Mouse (Mus musculus) midbrain, embryonic 15.5 days (tissue): ENCODE measurements around the gene Gpx4. TPM values are rescaled to one million over a fixed set of nuclear protein-coding genes. Genes with fewer than 3 reads are reported as not detected.
"Not testable (repeated sequence)": the region's sequence is repeated elsewhere in the genome, so short reads cannot be mapped to it uniquely, and the experiment has no call there.

Source experiments
- ATAC-seq: fragments of 200-750 bp; cut with Nextera tagmentation; replicated peaks from 2 replicates; pipeline ENCODE4 v1.8.0; 2017; ENCODE audit warnings: moderate TSS enrichment
- H3K27ac ChIP-seq: fragments of 300-500 bp; sonication (generic); 2 replicates; pipeline ENCODE4 v1.5.1; 2015; ENCODE audit warnings: mild to moderate bottlenecking, inconsistent platforms
- H3K27me3 ChIP-seq: fragments of 300-500 bp; sonication (generic); replicated peaks from 2 replicates; pipeline ENCODE4 v1.6.1; 2015; ENCODE audit warnings: inconsistent platforms
- H3K36me3 ChIP-seq: fragments of 300-500 bp; sonication (generic); replicated peaks from 2 replicates; pipeline ENCODE4 v1.6.1; 2015; ENCODE audit warnings: inconsistent platforms
- H3K4me1 ChIP-seq: fragments of 300-500 bp; sonication (generic); 2 replicates; pipeline ENCODE4 v1.6.1; 2015; ENCODE audit warnings: inconsistent platforms
- H3K4me2 ChIP-seq: fragments of 300-500 bp; sonication (generic); 2 replicates; pipeline ENCODE4 v1.6.1; 2015; ENCODE audit warnings: inconsistent platforms, mild to moderate bottlenecking, moderate library complexity
- H3K4me3 ChIP-seq: fragments of 300-500 bp; sonication (generic); 2 replicates; pipeline ENCODE4 v1.5.1; 2015; ENCODE audit warnings: mild to moderate bottlenecking, inconsistent platforms
- H3K9ac ChIP-seq: fragments of 300-500 bp; sonication (generic); 2 replicates; pipeline ENCODE4 v1.6.1; 2015; ENCODE audit warnings: mild to moderate bottlenecking, inconsistent platforms
- H3K9me3 ChIP-seq: fragments of 300-500 bp; sonication (generic); 2 replicates; pipeline ENCODE4 v1.6.1; 2016; ENCODE audit warnings: inconsistent platforms
- WGBS: fragments of 180-500 bp; shearing (Covaris S2); methylation state at CpG from one replicate; pipeline ENCODE4 v1.1.7; 2015; ENCODE audit warnings: mixed read lengths; 5-methylcytosine and 5-hydroxymethylcytosine counted together
- polyA plus RNA-seq: library from polyadenylated mRNA; unstranded; fragments of >200 nt; fragmentation: Nextera tagmentation; extraction: Ambion mirVana; gene quantifications from 2 replicates; pipeline ENCODE4 v1.2.1, GENCODE M21; 2015

Gene Gpx4
- polyA plus RNA-seq, 1 experiment from 2014 or later = 522 TPM

DNA sequence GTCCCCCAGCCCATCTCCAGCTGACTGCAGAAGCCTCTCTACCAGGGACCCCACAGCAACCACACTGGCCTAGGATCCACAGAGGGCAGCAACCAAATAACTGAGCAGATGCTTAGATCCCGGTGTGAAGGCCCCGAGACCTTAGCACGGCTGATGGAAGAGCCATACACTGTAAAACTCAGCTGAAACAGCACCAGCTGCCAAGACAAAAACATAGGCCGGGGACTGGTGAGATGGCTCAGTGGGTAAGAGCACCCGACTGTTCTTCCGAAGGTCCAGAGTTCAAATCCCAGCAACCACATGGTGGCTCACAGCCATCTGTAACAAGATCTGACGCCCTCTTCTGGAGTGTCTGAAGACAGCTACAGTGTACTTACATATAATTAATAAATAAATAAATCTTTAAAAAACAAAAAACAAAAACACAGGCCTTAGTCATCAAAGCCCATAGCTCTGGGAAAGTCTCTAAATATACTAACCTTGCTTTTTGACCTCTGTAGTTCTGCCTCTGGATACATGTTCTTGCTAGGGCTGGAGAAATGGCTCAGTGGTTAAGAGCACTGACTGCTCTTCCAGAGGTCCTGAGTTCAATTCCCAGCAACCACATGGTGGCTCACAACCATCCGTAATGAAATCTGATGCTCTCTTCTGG lies 5.4 kb upstream of the Gpx4 start:
- peaks cover 10% of the 10 kb centered on the region for H3K36me3 ChIP-seq
- not testable (repeated sequence) for H3K4me3 ChIP-seq, H3K9ac ChIP-seq, ATAC-seq, H3K4me2 ChIP-seq, H3K9me3 ChIP-seq, H3K27ac ChIP-seq, H3K27me3 ChIP-seq
- WGBS = 89% methylated on average over 8 of the region's 8 CpGs
- H3K4me1 ChIP-seq = peaks cover 17% of the 10 kb centered on the region

DNA sequence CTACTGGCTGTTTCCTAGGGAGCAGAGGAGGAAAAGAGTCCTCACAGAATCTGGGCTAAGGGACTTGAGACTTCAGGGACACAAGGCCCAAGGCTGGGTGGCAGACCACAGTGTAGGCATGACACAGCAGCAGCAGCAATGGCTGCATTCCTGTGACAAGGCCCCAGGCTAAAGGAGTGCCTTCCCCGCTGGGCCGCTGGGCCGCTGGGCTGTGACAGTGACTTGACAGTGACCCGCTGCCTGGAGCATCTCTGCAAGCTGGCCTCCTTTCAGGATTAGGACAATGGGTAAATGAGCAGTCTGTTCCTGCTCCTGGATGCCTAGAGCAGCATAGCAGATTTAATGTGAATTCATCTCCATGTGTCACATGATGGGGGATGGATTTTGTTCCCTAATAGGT lies 2.9 kb upstream of the Gpx4 start:
- 12% methylated on average over 4 of the region's 4 CpGs for WGBS
- no peak for ATAC-seq
- no peaks in the 10 kb centered on the region for H3K27me3 ChIP-seq
- no peak overlapping the region for H3K4me2 ChIP-seq
- no peak overlapping the region for H3K4me3 ChIP-seq
- H3K36me3 ChIP-seq = no peaks in the 10 kb centered on the region
- peaks cover 10% of the 10 kb centered on the region; the same call in 1 of the 2 replicates for H3K4me1 ChIP-seq
- H3K27ac ChIP-seq = peak overlapping the region; percentile 28; the same call in 1 of the 2 replicates
- no peaks in the 10 kb centered on the region for H3K9me3 ChIP-seq
- H3K9ac ChIP-seq = no peak overlapping the region

DNA sequence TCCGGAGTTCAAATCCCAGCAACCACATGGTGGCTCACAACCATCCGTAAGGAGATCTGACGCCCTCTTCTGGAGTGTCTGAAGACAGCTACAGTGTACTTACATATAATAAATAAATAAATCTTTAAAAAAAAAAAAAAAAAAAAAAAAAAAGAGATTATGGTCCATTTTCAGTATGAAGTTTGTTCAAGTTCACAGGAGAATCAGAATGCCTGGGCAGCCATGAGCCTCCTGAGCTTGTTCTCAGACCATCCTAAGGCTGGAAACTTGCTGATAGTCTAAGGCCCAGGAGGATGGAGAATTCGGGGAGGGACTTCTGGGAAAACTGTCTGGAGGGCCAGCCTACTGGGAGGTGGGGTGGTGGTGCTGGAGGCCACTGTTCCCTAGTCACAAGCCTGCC lies 1.6 kb upstream of the Gpx4 start:
- WGBS = 78% methylated on average over 4 of the region's 4 CpGs
- ATAC-seq, H3K9ac ChIP-seq: not testable (repeated sequence)

DNA sequence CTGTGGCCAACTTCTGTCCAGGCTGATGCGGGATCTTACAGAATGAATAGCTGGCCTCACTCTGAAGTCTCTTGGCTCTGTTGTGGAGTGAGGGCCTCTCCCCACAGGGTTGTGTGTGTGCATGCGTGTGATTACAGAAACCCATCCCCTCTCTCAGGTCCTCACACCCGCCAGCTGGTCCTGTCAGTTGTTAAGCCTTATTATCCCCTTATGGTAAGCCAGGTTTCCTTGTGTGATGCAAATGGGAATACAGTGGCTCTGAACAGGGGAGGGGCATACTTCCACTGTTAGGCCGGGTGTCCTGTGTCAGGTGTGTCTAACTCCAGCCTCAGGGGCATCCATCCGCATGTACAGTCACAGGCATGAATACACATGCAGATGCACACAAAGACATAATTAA lies 1.2 kb upstream of the Gpx4 start:
- Histone ChIP-seq H3K4me1 (0 out of 2 replicates have a peak, but pooled peaks cover 6% of the 10 kb centered on the region), H3K27me3 (no peaks in the 10 kb centered on the region), H3K9ac (no peak overlapping the region), H3K9me3 (no peaks in the 10 kb centered on the region), H3K27ac (no peak overlapping the region), H3K36me3 (no peaks in the 10 kb centered on the region), H3K4me3 (no peak overlapping the region), H3K4me2 (no peak overlapping the region)
- no peak for ATAC-seq
- WGBS = 63% methylated on average over 5 of the region's 5 CpGs

More for the DNA sequence above, 1.6 kb upstream of the Gpx4 start:
- not testable (repeated sequence) for H3K36me3 ChIP-seq, H3K27ac ChIP-seq, H3K4me1 ChIP-seq, H3K27me3 ChIP-seq, H3K4me3 ChIP-seq, H3K9me3 ChIP-seq, H3K4me2 ChIP-seq

DNA sequence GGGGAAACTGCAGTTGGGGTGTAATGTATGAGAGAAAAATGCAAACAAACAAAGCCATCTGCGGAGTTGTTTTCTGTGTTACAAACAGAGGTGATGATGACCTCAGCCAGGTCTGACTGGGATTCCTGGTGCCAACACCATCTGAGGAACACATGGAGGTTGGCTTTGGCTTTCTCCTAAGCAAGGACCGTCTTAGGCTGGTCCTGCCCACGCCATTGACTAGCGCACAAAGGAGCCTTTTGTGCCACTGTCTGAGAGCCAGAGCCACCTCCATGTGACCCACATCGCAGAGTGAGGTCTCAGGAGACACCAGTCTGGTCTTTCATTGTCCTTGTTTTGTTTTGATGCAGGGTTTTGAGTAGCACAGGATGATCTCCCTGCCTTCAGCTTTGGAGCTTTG lies 1.4 kb downstream of the Gpx4 start:
- H3K27me3 ChIP-seq = no peaks in the 10 kb centered on the region
- H3K9me3 ChIP-seq = no peaks in the 10 kb centered on the region
- no peak overlapping the region for H3K27ac ChIP-seq
- H3K36me3 ChIP-seq = no peaks in the 10 kb centered on the region
- H3K4me1 ChIP-seq = 0 out of 2 replicates have a peak, but pooled peaks cover 10% of the 10 kb centered on the region
- H3K4me2 ChIP-seq = no peak overlapping the region
- ATAC-seq = no peak
- 12% methylated on average over 5 of the region's 5 CpGs for WGBS
- no peak overlapping the region for H3K9ac ChIP-seq
- H3K4me3 ChIP-seq = no peak overlapping the region

DNA sequence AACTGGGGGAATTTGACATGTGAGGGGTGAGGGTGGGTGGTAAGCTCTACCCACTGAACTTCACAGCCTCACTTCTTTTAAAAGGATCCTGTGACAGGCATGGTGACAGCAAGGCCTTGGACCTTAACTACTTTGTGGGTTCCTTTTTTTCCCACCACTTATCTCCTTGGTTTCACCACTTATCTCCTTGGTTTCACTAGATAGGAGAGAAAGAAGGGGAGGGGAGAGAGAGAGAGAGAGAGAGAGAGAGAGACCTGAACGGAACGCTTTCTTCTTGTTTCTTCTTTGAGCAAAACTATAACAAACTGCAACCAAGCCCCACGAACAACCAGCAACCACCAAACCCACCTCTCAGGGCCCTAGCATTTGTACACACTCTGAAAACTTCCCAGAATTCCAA lies 1.9 kb downstream of the Gpx4 start:
- no peak overlapping the region for H3K27ac ChIP-seq

DNA sequence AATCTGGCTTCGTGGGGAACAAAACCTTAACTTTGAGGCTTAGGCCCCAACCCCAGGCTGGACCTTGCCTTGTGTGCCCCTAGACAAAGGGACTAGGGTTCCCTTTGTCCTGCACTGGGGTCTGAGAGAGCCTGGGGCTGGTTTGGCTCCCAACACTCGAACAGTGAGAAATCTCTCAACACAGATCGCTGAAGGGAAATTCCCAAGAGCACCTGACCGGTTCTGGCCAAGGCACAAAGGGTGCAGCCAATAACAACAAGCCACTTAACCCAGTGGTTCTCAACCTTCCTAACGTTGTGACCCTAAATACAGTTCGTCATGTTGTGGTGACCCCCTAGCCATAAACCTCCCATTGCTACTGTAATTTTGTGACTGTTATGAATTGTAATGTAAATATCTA lies 3.3 kb downstream of the Gpx4 start:
- H3K4me3 ChIP-seq = no peak overlapping the region
- H3K9me3 ChIP-seq = no peaks in the 10 kb centered on the region
- H3K36me3 ChIP-seq = no peaks in the 10 kb centered on the region
- WGBS = 14% methylated on average over 6 of the region's 6 CpGs
- H3K4me2 ChIP-seq = no peak overlapping the region
- H3K27ac ChIP-seq = 0 out of 2 replicates have a peak overlapping the region, but pooled peaks have one; percentile 20
- H3K4me1 ChIP-seq = peaks cover 21% of the 10 kb centered on the region
- no peaks in the 10 kb centered on the region for H3K27me3 ChIP-seq
- H3K9ac ChIP-seq = no peak overlapping the region
- ATAC-seq = no peak

More for the DNA sequence above, 1.9 kb downstream of the Gpx4 start:
- no peak overlapping the region for H3K4me2 ChIP-seq
- H3K36me3 ChIP-seq = no peaks in the 10 kb centered on the region
- 60% methylated on average over 3 of the region's 3 CpGs for WGBS
- H3K9ac ChIP-seq = no peak overlapping the region
- H3K4me1 ChIP-seq = 0 out of 2 replicates have a peak, but pooled peaks cover 10% of the 10 kb centered on the region
- no peaks in the 10 kb centered on the region for H3K27me3 ChIP-seq
- ATAC-seq = no peak
- no peak overlapping the region for H3K4me3 ChIP-seq
- H3K9me3 ChIP-seq = no peaks in the 10 kb centered on the region

DNA sequence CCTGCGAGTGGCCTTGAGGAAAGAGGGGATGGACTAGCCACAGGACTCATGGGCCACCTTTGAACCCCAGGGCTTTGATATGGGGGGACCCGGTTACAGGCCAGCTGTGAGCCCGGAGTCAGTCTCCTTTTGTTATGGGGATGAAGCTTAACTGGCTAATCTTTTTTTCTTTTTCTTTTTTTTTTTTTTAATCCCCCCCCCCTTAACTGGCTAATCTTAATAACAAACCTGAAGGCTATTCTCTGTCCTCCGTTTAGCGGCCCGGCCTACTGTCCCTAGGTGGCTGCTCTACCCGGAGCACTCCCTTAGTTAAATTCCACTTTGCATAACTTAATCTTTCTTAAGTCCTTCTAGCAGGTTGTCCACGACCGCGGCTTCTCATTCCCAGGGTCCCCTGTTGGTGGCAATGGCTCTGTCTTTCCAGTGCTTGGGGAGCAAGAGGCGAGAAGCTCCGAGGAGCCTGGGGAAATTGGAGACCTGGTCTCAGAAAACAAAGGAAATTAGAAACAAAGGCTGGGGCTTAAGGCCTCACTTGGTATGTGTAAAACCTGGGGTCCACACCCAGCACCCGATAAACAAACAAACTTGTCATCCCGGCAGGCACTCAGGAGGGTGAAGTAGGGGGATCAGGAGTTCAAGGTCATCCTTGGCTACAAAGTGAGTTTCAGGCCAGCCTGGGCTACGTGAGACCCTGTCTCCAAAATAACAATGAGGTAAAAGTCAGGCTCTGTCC lies 4.1 kb downstream of the Gpx4 start:
- WGBS = 10% methylated on average over 15 of the region's 15 CpGs
- no peak overlapping the region for H3K4me2 ChIP-seq
- ATAC-seq = no peak

DNA sequence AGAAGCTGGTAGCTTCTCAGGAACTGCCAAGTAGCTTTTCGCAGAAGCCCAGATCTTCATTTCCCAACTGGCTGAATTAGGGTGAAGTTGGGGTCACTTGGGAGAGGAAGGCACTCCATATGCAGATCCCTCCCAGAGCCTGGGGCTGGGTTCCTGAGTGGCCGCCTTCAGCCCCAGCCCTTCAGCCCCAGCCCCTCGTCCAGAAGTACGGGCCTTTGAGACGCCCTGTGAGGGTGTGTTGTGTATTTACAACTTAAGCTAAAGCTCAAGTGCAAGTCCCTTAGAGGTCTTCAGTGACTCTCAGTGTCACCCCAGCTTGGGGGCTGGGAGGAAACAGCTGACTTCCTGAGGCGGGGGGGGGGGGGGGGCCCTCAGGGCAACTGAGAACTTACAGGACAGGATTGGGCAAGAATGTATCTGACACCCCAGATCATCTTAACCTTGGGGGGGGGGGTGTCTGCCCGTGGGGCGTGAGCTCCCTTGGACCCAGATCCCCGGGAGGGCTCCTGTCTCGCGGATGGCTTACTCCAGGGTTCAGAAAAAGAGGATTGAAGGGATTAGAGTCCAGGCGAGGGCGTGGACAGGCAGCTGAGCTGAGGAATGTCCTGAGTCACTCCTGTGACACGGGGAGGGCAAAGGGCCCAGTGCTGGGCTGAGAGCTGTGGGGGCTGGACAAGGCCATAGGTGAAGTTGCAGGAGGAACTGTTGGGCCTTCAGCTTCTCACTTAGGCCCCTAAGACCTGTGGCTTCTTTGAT lies 4.8 kb downstream of the Gpx4 start:
- no peak for ATAC-seq
- H3K9me3 ChIP-seq = no peaks in the 10 kb centered on the region
- no peaks in the 10 kb centered on the region for H3K27me3 ChIP-seq
- no peak overlapping the region for H3K4me2 ChIP-seq
- H3K36me3 ChIP-seq = peaks cover 8% of the 10 kb centered on the region; the same call in 1 of the 2 replicates
- H3K9ac ChIP-seq = no peak overlapping the region
- no peak overlapping the region for H3K4me3 ChIP-seq
- H3K27ac ChIP-seq = peak overlapping the region; percentile 52; the same call in 1 of the 2 replicates
- H3K4me1 ChIP-seq = peaks cover 28% of the 10 kb centered on the region
- 18% methylated on average over 14 of the region's 14 CpGs for WGBS

More for the DNA sequence above, 4.1 kb downstream of the Gpx4 start:
- H3K9ac ChIP-seq = no peak overlapping the region
- H3K27me3 ChIP-seq = no peaks in the 10 kb centered on the region
- H3K27ac ChIP-seq = peak overlapping the region; percentile 52
- H3K9me3 ChIP-seq = no peaks in the 10 kb centered on the region
- peaks cover 28% of the 10 kb centered on the region for H3K4me1 ChIP-seq
- 0 out of 2 replicates have a peak, but pooled peaks cover 3% of the 10 kb centered on the region for H3K36me3 ChIP-seq
- H3K4me3 ChIP-seq = no peak overlapping the region

DNA sequence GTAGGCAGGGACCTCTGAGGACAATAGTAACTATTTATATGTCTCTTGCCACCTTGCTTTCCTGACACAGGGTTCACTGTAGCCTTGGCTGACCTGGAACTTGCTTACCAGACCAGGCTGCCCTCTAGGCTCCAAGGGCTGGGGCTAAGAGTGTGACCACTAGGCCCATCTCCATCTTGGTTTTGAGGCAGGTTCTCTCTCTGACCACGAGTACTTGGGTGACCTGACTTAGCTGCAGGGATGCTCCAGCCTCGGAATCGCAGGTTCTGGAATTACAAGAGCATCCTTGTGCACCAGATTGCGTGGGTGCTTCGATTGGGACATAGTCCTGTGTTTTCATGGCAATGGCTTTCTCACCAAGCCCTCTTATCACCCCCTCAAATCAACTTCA lies 5.4 kb downstream of the Gpx4 start:
- ATAC-seq = no peak
- Histone ChIP-seq H3K4me2 (no peak overlapping the region), H3K4me1 (peaks cover 28% of the 10 kb centered on the region), H3K27me3 (no peaks in the 10 kb centered on the region), H3K4me3 (no peak overlapping the region), H3K9ac (no peak overlapping the region), H3K27ac (0 out of 2 replicates have a peak overlapping the region, but pooled peaks have one; percentile 11), H3K36me3 (peaks cover 13% of the 10 kb centered on the region; the same call in 1 of the 2 replicates), H3K9me3 (no peaks in the 10 kb centered on the region)
- 83% methylated on average over 5 of the region's 5 CpGs for WGBS

DNA sequence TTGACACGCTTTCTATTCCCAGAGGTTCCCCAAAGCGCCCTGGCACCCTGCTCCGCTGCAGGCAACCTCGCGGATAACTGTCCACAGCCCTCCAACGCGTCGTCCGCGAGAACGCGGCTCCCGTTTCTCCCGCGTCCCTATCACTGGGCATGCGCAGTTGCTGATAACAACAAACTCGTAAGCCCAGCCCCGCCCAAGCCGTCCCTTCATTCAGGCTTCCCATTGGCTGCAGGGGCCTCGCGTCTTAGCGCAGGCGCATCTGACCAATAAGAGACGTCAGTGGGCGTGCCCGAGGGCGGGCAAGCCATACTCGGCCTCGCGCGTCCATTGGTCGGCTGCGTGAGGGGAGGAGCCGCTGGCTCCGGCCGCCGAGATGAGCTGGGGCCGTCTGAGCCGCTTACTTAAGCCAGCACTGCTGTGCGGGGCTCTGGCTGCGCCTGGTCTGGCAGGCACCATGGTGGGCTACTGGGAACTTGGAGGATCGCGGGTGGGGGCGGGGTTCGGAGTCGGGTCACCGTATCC lies 6.4 kb downstream of the Gpx4 start:
- ATAC-seq = peak; percentile 97
- Histone ChIP-seq H3K36me3 (peaks cover 13% of the 10 kb centered on the region; the same call in 1 of the 2 replicates), H3K4me3 (peak overlapping the region; percentile 60), H3K4me2 (peak overlapping the region; percentile 77), H3K9ac (peak overlapping the region; percentile 81), H3K9me3 (no peaks in the 10 kb centered on the region), H3K4me1 (peaks cover 25% of the 10 kb centered on the region), H3K27ac (peak overlapping the region; percentile 92), H3K27me3 (no peaks in the 10 kb centered on the region)
- WGBS = under 1% methylated on average over 47 of the region's 47 CpGs
